Mouse (Mus musculus) CH12.LX (cell line): ENCODE measurements around the gene Bri3.

Source experiments
- CTCF ChIP-seq, 2 experiments: IDR thresholded peaks in 1 of 2; conservative IDR thresholded peaks in 1 of 2; 2 replicates each; pipeline ENCODE4 v1.5.1; 2011 to 2012; ENCODE audit warnings: low read depth in 2 of 2, low read length in 2 of 2, improper control_type of control experiment in 1 of 2, inconsistent platforms in 1 of 2, mild to moderate bottlenecking in 1 of 2, moderate library complexity in 1 of 2
- EP300 ChIP-seq: IDR thresholded peaks from 2 replicates; pipeline ENCODE4 v1.6.1; 2011; ENCODE audit warnings: low read length, improper control_type of control experiment
- IRF4 ChIP-seq: IDR thresholded peaks from 2 replicates; pipeline ENCODE4 v1.6.1; 2014; ENCODE audit warnings: low read depth, mild to moderate bottlenecking, inconsistent platforms, low read length, improper control_type of control experiment
- MAX ChIP-seq: IDR thresholded peaks from 2 replicates; pipeline ENCODE4 v1.6.1; 2011; ENCODE audit warnings: low read length, improper control_type of control experiment
- MEF2A ChIP-seq: IDR thresholded peaks from 2 replicates; pipeline ENCODE4 v1.6.1; 2014; ENCODE audit warnings: low read depth, mild to moderate bottlenecking, inconsistent platforms, low read length, improper control_type of control experiment, borderline replicate concordance
- NELFE ChIP-seq: IDR thresholded peaks from 2 replicates; pipeline ENCODE4 v1.6.1; 2011; ENCODE audit warnings: low read depth, low read length, improper control_type of control experiment
- POLR2A ChIP-seq: IDR thresholded peaks from 2 replicates; pipeline ENCODE4 v1.6.1; 2011; ENCODE audit warnings: low read depth, mild to moderate bottlenecking, improper control_type of control experiment, low read length
- SMC3 ChIP-seq: IDR thresholded peaks from 2 replicates; pipeline ENCODE4 v1.6.1; 2011; ENCODE audit warnings: low read depth, low read length, improper control_type of control experiment
- TCF12 ChIP-seq: IDR thresholded peaks from 2 replicates; pipeline ENCODE4 v1.6.1; 2014; ENCODE audit warnings: low read depth, mild to moderate bottlenecking, inconsistent platforms, low read length, improper control_type of control experiment
- ZKSCAN1 ChIP-seq: IDR thresholded peaks from 2 replicates; pipeline ENCODE4 v1.6.1; 2012; ENCODE audit warnings: low read depth, inconsistent platforms, low read length, improper control_type of control experiment, borderline replicate concordance

GRCm38 (mm10) chr5:144204303-144204702, 39.9 kb upstream of the Bri3 start:
- TF ChIP-seq CTCF (conservative IDR thresholded peaks at IDR 0.05 in 1 of 2, IDR thresholded peaks at IDR 0.05 in 1 of 2; ENCODE audit: low read depth in 2 of 2, low read length in 2 of 2), result no peak
- no peak for TF ChIP-seq EP300
- TF ChIP-seq MEF2A, result no peak
- TF ChIP-seq POLR2A, result no peak
- no peak for TF ChIP-seq SMC3
- no peak for TF ChIP-seq NELFE
- no peak for TF ChIP-seq MAX
- no peak for TF ChIP-seq IRF4
- no peak for TF ChIP-seq ZKSCAN1
- TF ChIP-seq TCF12, result no peak
